Mouse (Mus musculus): ENCODE measurements around the gene Them5.

- no peak for TF ChIP-seq POLR2A (IDR thresholded peaks at IDR 0.05; ENCODE audit: low read depth, low read length)
- TF ChIP-seq CTCF (IDR thresholded peaks at IDR 0.05; ENCODE audit: extremely low read depth, insufficient read depth, insufficient read length, insufficient replicate concordance) = no peak
Measured at GRCm38 (mm10) chr3:94389420-94389819, 47.5 kb downstream of the Them5 start.

Measured in spleen, adult 2 months (tissue).